ENCODE assay signal across 19 mouse cellular contexts in the genomic region with DNA sequence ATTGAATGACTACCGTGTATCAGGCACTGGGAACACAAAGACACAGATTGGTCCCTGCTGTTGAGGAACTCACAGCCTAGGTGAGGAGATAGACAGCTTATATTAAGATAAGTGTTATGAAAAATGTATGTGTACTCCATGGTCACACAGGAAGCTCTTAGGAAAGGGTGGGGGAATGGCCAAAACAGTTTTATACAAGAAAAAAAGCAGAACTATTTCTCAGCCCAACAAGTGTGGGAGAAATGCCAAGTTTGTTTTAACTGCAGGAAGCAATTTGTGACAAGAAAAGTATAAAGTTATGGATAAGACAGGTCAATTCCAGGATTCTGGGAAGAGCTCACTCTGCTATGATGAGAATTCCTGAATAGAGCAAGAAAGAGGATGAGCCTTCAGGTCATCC. TPM values are rescaled to one million over a fixed set of nuclear protein-coding genes. Genes with fewer than 3 reads are reported as not detected.
"Had no signal": no experiment of that assay in that cellular context is flagged by ENCODE, and none has a peak within 500 bp of the region (broad histone marks: within the 10 kb centered on the region; RNA-seq: fewer than 3 reads in every experiment).

No protein-coding gene starts in this region.

- H3K9ac ChIP-seq: limb, embryonic 15.5 days; liver, embryonic 13.5 days; liver, postnatal 0 days; midbrain, embryonic 15.5 days; neural tube, embryonic 12.5 days had no signal

- H3K27ac ChIP-seq: limb, embryonic 15.5 days; liver, embryonic 13.5 days; midbrain, embryonic 10.5 days; midbrain, embryonic 15.5 days; neural tube, embryonic 12.5 days had no signal

- H3K4me1 ChIP-seq: limb, embryonic 15.5 days; midbrain, embryonic 10.5 days; neural tube, embryonic 12.5 days had no signal

- H3K27me3 ChIP-seq: limb, embryonic 15.5 days; liver, embryonic 13.5 days; midbrain, embryonic 15.5 days; neural tube, embryonic 12.5 days had no signal

- DNase-seq: kidney, postnatal 25 days; layer of hippocampus, postnatal 36 days; liver, embryonic 13.5 days; liver, postnatal 0 days; right cerebral cortex, postnatal 4 days; spleen, adult 18-20 months; thymus, postnatal 36 days had no signal

- H3K36me3 ChIP-seq: limb, embryonic 15.5 days; liver, embryonic 13.5 days; midbrain, embryonic 15.5 days; neural tube, embryonic 12.5 days had no signal

- H3K9me3 ChIP-seq: limb, embryonic 15.5 days; liver, embryonic 13.5 days; midbrain, embryonic 10.5 days; midbrain, embryonic 15.5 days; neural tube, embryonic 12.5 days had no signal

- H3K4me3 ChIP-seq: limb, embryonic 15.5 days; liver, embryonic 13.5 days; midbrain, embryonic 10.5 days; midbrain, embryonic 15.5 days; neural tube, embryonic 12.5 days had no signal

- ATAC-seq: intestine, postnatal 0 days; liver, postnatal 0 days; midbrain, embryonic 15.5 days had no signal

RNA-seq across cellular contexts. Expression of gene Tmem202, which starts 8.2 kb away (rescaled TPM):
- total RNA-seq: megakaryocyte progenitor cell, adult 5-6 weeks; monocyte, adult 5-6 weeks had no signal
- polyA plus RNA-seq: kidney, embryonic 16.5 days; limb, embryonic 15.5 days; liver, embryonic 13.5 days; lung, embryonic 16.5 days; neural tube, embryonic 12.5 days; stomach, embryonic 16.5 days had no signal

RNA-seq across cellular contexts. Expression of gene Celf6, which starts 29.8 kb away (rescaled TPM):
- total RNA-seq: megakaryocyte progenitor cell, adult 5-6 weeks; monocyte, adult 5-6 weeks; neutrophil, adult 5-6 weeks had no signal
- polyA plus RNA-seq: limb, embryonic 11.5 days; liver, postnatal 0 days had no signal
